Mouse (Mus musculus): ENCODE measurements at regions not wholly inside any gene's neighbourhood (a gene's known extent, or its start where the extent isn't known, plus 50 kb on each side); places are given as distances from the start of the nearest gene placed in this dataset.

- TF ChIP-seq CTCF (IDR thresholded peaks at IDR 0.05; ENCODE audit: borderline replicate concordance, extremely low read depth, insufficient read depth, insufficient read length) (no peak), POLR2A (IDR thresholded peaks at IDR 0.05; ENCODE audit: borderline replicate concordance, extremely low read depth, insufficient read depth, insufficient read length, poor library complexity, severe bottlenecking) (no peak)
These were observed 203.7 kb upstream of the Nlrp1b start for GRCm38 (mm10) chr11:71434241-71434640.

Measured in brain, embryonic 14.5 days (tissue).